Mouse (Mus musculus) frontal cortex, postnatal 25 days (tissue): ENCODE results near the gene Csnk1e.

Source experiments
- DNase-seq, 2 experiments: peaks; one replicate each; pipeline ENCODE4 v3.0.0; 2022; ENCODE audit warnings: low spot score in 2 of 2

Gene Csnk1e

DNA sequence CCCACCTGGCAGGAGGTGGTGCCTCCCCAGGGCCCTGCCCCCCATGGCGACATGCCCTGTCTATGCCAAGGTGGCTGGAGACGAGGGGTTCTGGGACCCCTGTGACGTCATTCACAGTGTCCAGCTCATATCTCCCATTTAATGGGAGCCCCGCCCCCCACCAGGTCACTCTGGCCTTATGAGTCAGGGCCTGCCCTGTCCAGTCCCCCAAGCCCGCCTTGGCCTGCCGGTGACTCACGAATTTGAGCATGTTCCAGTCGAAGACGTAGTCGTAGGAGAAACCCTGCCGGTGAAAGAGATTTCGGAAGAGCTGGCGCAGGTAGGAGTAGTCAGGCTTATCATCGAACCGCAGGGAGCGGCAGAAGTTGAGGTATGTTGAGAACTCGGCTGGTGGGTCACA is 30.8 kb downstream of the Csnk1e start:
- DNase-seq: no peak

DNA sequence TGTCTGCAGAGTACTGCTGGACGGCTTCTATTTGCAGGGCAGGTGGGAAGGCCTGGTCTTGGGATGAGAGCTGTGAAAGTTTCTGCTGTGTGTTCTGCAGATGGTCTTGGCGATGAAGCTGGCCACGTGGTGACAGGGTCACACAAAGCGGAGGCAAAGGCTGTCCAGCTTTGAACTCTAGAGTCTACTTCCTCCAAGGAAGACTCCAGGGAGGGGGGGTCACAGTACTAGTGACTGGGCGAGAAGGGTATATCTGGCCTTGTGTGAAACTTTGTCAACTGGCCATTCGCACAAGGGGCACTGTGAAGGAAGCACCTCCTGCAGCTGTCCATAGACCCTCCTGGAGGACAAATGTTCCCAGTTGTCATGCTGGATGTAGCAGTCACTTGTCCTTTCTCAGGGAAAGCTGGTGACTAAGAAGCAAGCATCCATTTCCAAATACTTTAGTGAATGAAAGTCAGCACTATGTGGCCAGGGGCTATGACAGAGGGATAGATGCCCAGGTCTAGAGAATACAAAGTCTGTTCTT is 32.6 kb downstream of the Csnk1e start:
- no peak for DNase-seq

DNA sequence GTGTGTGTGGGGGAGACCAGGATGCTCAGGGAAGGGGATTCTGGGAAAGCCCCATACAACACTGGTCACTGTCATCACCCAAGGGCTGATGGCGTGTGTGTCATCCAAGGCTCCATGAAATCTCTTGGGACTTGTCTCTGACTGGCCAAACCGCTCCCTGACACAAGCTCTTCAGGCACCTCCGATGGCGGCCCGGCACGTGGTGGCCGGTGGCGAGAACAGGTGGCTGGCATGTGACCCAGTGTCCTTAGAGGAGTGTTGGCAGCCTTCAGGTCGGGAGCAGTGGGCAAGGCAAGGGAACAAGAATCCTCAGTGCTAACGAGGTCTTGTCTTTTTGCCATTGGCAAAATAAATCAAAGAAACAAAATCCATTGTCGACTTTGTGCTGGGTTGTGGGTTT is 36.7 kb downstream of the Csnk1e start:
- no peak for DNase-seq

DNA sequence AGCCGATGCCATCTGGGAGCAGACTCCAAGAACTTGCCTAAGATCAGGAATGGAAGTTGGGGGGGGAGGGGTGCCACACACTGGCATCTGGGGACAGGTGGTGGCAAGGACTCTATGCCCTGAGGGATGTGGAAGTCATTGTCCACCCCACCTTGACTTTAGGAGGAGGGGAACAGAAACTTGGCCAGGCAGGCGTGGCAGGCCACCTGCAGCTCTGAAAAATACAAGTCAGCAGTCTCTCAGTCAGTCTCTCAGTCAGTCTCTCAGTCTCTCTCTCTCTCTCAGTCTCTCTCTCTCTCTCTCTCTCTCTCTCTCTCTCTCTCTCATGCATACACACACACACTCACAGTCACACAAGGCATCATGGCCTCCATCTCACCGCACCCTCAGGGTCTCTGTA is 37.1 kb downstream of the Csnk1e start:
- no peak for DNase-seq

DNA sequence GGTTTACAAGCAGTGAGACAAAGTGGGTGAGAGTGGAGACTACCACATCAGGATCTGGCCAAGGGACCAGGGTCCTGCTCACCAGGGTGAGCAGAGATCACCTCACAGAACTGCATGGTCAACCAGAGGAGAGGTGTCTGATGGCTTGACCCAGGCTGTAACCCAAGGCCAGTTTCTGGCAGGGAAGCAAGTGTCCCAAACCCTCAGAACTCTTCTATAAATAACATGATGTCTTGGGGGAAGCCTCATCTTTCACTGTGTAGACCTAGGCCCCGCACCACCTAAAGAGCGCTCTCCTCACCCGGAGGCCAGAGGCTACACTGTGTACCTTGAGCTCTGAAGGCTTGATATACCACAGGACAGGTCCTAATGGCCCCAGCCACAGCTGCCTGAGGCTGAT is 38.0 kb downstream of the Csnk1e start:
- no peak for DNase-seq

DNA sequence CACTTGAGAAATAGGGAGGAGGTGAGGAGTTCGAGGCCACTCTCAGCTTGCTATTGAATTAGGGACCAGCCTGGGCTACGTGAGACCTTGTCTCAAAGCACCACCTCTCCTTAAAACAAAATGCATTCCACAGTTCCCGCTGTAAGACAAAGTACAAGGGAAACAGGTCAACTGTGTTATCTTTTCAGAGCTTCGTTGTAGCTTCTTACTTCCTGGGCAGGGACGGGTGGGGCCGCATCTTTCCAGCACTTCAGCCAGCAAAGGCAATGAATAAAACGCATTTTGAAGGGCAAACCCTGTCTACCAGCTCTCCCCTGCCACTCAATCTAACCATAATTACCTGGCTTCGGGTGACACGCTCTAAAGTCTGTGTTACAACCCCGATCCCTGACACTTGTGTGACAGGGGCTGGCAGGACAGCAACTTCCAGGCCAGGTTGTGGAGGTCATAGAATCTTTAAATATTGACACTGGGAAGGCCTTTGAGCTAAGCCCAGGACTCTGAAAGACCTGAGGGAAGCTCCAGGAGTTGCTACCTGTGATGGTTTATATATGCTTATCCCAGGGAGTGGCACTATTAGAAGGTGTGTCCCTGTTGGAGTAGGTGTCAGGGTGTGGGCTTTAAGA is 38.8 kb downstream of the Csnk1e start:
- no peak for DNase-seq

DNA sequence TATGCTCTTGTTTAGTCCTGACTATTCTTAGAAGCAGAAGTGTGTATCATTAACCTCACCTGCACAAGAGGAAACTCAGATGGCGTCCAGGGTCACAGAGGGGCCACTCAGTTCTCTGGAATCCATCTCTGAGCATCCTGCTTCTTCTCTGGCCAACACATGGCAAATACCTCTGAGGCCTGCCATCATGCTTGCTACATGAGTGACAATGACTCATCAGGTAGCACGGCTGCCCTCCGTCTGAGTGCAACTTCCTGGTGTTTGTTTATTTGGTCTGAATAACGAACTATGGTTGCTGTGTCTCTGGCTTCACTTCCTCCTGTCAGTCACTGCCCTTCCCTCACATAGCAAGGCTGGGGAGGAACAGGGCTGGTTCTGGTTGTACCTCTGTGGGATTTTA is 40.9 kb downstream of the Csnk1e start:
- DNase-seq: no peak

DNA sequence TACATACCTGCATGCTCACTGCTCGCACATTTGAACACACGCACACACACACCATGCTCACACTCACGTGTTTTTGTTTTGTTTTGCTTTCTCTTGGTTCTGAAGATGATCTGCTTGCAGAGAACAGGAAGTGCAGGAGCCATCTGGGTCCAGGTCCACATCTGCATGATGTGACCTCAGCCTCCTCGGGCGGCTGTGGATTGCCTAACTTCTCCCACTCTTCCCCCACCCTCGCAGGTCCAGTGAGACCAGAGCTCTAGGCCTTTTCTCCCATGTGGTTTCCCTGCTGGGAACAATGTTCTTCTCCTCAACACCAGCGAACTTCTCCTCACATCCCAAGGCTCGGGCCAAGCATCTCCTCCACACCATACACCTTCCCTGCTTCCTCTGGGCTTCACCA is 41.6 kb downstream of the Csnk1e start:
- DNase-seq: no peak

DNA sequence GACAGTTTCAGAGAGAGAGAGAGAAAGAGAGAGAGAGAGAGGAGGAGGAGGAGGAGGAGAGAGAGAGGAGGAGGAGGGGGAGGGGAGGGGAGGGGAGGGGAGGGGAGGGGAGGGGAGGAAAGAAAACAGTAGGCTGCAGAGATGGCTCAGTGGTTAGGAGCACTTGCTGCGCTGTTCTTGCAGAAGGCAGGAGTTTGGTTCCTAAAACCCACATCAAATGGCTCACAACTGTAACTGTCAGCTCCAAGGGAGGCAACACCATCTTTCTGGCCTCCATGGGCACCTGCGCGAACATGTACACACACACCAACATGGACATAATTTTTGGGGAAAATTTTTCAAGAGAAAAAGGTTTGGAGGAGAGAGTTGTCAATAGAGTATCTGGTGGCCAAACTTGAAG is 42.2 kb downstream of the Csnk1e start:
- DNase-seq: no peak

DNA sequence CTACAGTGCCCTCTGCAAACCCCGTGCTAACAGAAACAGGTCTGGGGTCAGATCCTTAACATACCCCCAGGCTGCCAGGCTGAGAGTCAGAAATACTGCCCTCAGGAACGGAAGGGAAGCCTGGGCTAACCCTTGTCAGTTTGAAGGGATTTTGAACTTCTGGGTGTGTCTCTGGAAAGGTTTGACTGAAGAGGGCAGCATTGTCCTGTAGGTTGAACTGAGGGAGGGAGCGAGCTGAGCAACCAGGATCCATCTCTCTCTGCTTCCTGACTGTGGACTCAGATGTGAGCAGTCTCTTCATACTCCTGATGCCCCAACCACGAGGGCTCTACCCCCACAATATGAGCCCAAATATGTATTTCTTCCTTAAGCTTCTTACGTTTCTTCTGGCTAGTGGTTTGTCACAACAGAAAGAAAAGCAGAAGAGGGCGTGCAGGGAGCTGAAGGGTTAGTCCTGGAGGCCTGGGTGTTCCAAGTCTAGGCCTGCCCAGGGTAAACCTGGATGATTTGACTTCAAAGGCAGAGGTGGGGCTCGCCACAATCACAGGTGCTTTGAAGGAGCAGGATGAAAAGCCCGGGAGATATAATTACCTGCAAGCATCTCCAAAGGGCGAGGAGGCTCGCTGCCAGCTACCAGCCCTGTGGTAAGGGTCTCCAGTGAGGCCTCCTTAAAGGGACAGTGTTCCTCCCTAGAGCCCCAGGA is 43.9 kb downstream of the Csnk1e start:
- DNase-seq: no peak

DNA sequence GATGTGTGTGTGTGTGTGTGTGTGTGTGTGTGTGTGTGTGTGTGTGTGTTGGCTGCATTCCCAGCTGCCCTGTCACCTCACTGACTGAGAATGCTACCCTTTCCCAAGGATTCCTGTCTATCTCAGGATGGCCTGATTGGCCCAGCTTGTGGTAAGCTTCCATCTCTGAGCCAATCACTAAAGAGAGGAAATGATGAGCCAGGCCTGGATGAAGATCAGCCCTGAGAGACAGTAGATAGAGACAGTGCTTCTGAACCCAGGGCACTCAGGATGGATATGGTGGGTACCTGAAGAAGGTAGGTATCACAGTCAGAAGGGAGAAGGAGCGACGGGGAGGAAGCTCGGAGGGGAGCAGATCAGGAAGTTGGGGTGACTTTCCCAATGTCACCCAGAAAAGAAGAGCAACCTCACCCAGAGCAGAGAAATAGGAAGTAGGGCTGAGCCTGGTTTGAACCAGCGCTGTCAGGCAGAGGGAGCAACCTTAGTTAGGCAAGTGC is 46.2 kb downstream of the Csnk1e start:
- no peak for DNase-seq

DNA sequence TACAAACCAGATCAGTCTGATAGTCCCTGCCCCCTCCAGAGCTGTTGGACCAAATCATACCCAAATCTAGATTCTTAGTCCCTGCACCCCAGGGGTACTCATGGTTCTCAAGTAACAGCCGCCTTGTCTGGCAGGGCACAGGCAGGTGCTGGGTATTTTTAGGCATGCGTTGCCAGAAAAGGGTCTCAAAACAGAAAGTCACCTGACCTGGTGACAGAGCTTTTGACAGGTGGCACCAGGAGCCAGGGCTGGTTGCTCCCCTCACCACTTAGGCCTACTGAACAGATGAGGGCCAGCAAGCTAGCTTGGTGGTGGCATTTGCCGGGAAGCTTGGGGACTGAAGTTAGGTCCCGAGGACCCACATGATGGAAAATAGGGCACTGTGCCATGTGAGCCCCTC is 48.8 kb downstream of the Csnk1e start:
- no peak for DNase-seq

DNA sequence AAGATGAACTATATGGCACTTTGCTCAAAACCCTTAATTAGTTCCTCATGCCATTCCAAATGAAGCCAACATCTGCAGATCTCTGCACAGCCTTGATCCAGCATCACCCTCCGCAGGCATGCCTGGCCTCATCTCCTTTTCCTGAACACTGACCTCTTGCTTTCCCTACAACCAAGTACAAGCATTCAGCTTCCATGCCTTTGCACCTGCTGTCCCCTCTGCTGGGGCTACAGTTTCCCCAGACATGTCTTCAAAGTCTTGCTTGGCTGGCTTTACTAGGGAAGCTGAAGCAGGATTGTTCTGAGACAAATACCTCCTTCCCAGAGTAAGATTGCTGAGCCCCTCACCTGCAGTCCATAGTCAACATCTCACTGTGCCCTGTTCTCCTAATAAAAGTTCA is 51.1 kb downstream of the Csnk1e start:
- no peak for DNase-seq

DNA sequence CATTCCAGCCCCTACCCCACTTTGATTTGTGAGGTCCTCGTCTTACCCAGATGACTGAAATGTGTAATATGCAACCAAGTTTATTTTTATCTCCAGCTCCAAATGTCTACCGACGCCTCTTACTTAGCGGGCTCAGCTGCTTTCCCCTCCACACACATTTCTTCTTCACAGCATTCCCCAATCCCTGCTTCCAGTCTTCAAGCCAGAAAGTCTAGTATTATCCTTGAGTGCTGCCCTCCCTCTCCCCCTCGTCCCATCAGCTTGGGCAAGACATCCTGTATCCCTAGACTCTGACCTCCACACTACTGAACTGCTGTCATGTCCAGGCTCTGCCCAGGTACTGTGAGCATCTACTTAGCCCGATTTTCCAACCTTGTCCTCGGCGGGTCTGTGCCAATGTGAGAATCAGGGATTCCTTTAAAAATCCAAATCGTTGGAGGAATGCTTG is 51.6 kb downstream of the Csnk1e start:
- DNase-seq: no peak

DNA sequence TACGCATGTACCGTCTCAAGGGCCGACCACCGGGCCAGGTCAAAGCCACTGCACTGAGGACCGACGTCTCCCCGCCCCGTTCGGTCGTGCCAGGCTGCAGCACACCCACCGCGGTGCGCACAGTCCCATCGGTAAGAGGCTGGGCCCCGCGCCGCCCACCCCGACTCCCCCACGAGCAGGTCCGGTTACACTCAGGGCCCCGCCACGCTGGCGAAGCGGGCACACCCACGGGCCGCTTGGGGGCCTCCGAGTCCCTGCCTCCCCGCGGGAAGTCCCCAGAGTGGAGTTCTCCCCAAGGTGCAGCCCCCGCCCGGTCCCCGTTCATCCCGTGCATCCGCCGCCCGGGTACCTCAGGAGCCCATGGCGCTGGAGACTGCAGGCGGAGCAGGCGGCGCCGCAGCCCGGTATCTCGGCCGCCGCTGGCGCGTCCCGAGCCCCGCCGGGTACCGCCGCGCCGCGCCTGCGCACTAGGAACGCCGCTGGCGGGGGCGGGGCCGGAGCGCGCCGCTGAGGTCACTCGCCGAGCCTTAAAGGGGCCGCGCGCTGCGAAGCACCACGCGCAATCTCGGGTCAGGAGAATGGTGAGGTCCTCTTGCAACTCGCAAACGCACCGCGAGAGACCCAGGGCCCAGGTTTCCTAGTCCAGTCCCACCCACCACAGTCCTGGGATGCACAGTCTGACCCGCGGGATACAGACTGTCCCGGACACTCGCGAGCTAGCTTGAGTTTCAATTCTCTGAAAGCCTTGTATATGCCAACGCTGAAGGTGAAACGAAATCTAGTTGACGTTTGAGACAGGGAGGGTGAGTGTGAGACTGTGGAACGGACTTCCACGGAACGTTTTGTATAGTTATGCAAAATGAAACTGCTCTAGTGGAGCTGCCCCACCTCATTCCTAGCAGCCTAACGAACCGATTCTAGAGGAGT is 52.3 kb downstream of the Csnk1e start, which contains the start of gene Tmem184b:
Gene Tmem184b, minus strand, starts transcription at position 734 of the 927 bp plus-strand sequence.
- peak; percentile 78 to 83 for DNase-seq

DNA sequence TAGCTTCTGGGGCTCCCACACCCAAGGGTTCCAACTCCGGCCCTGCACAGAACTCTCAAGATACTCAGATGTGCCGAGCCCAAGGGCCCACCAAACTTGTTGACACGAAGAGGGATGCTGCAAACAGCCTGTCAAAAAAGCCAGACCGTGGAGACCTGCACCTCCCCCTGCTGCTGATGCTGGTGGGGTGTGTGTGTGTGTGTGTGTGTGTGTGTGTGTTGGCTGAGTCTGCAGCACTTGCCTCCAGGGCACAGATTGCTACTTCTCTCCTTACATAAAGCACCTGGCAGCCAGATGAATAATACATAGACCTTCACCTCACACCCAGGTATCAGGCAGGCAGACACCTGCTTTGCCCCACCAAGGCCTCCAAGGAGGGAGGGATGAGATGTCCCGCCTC is 53.2 kb downstream of the Csnk1e start:
- peak in 1 of 2 experiments; percentile 31 for DNase-seq

DNA sequence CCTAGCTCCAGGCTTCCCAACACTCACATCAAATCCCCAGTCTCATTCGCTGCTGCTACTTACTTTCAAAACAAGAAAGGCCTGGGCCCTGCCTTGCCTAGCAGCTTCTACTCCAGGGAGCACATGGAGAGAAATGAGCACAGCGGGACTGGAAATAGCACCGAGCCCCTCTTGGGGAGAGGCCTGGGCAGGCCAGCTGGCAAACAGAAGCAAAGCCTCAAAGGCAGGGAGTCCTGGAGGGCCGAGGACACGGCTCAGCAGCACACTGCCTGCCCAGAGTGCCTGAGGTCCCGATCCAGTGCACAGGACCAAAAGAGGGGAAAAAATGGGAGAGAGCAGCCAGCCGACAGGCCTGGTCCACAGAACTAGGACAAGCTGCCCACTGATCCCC is 54.4 kb downstream of the Csnk1e start:
- no peak for DNase-seq

DNA sequence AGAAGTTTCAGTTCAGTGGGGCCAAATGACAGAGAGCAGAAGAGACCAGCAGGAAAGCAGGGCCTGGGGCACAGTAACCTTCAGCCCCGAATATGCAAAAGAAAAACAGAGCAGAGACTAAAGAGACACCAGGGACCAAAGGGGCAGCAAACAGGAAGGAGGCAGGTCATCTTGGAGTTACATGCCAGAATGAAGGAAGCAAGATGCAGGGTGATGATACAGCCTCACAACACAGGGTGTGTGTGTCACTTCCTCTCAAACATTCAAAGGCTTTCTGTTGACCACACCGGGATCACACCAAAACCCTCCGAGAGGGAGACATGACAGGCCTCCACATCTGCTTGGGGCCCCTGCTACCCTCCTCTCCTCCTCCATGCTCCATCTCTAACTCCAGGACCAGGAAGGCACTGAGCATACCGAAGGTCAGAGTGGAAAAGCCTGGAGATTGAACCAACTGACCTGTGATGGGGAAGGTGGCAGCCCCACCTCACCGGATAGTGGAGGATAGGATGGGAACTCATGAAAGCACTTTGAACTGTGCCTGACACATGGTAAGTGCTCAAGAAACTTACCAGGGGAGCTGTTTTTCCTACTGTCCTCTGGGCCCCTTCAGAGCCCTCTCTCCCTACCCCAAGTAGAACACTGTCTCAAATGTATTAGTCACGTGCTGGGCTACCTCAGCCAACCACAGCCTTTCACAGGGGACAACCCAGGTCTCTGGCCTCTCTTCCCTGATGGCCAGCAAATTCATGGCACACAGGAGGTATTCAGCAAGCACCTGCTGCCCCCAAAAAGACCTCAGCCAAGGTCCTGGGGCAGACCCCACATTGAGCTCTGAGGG is 55.0 kb downstream of the Csnk1e start:
- no peak for DNase-seq

DNA sequence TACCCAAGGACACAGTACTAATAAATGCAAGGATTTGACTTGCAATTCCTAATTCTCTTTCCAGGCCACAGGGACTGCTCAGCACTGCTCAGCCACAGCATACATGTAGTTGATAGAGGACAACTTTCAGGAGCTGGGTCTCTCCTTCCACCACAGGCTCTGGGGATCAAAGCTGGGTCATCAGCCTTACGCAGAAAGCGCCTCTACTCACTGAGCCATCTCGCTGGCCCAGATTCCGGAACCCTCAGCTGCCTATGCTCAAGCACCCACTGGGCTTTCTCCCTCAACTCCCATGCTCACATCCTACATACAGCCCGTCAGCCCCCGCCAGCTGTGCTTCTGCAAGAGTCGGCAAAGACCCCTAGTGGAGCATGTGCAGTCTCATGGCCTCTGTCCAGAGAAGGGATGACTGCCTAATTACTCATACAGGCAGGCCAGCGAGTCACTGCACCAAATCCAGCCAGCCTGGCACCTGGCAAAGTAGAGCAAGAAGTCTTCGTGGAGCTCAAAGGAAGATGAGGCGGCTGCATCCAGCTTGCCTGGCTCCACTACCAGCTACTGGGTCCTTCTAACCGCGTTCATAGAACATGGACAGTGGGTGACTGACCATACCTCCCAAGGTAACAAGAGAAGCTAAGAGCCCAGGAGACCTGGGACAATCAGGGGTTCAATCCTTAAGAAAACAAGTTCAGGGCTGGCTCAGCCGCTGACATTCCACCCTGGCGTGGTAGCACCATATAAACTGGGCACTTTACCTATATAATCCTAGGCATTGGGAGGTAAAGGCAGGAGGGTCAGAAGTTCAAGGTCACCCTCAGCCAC is 55.9 kb downstream of the Csnk1e start:
- DNase-seq: no peak

DNA sequence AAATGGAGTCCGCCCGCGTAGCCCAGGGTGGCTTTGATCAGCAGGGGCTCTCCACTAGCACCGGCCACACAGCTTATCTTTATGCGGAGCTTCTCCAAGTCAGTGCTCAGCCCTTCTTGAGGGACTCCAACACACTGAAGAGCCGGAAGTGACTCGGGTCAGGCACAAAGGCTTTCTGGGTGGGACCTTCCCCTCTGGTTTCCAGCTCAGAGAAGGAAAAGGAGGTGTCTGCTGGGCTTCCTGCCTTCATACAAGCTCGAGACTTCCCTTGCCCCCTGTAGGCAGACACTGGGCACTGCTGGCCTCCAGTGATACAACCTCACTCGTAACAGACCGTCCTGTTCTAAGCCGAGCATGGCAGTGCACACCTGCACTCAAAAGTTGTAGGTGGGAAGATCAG is 58.6 kb downstream of the Csnk1e start:
- DNase-seq: no peak
